Mouse (Mus musculus) central nervous system, embryonic 14 days (tissue): ENCODE measurements around the gene Dhtkd1. TPM values are rescaled to one million over a fixed set of nuclear protein-coding genes. Genes with fewer than 3 reads are reported as not detected.

ENCODE experiments used
- polyA plus RNA-seq: library from polyadenylated mRNA; depleted of rRNA; stranded (reverse); fragments of >200 nt; gene quantifications from 2 replicates; pipeline ENCODE4 v1.2.3, GENCODE M21; 2012; rRNA removed

The Dhtkd1 gene
- polyA plus RNA-seq: 14.6 and 15.1 TPM in 2 replicates

DNA sequence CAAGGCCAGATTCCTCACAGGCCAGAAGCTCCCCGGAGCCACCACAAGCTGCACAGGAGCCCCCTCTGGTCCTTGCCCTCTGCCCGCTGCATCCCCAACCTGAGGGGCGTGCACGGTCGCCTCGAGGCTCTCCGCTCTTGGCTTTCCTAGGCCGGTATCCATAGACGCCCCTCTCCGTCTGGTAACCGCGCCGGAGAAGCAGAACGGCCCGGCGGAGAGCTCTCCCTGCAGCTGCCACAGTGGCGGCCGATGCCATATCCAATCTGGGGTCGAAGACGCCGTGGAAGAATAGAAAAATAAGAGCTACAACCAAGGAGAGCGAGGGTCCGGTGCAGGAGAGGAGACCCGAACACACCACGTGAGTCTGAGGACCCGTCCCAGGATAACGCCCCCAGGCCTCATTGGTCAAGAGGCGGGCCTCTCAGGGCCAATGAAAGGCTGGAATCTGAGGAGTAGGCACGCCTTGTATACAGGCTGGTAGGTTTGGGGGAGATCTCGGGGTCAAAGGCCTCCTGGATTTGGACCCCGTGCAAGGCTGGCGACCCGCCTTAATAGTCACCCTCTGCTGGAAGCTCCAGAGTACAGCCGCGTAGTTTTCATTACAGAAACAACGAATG is at the start of gene Dhtkd1:
Gene Dhtkd1, minus strand, starts transcription at position 377 of the 617 bp plus-strand sequence.

GRCm38 (mm10) chr2:5950766-5951595 is 8.4 kb upstream of the Dhtkd1 start, which contains the start of gene Upf2:
Gene Upf2 (plus strand): TSS chr2:5951469.

GRCm38 (mm10) chr2:5894843-5895570 is 47.6 kb downstream of the Dhtkd1 start, which contains the start of gene Sec61a2:
Gene Sec61a2 (minus strand): TSS chr2:5895432.

DNA sequence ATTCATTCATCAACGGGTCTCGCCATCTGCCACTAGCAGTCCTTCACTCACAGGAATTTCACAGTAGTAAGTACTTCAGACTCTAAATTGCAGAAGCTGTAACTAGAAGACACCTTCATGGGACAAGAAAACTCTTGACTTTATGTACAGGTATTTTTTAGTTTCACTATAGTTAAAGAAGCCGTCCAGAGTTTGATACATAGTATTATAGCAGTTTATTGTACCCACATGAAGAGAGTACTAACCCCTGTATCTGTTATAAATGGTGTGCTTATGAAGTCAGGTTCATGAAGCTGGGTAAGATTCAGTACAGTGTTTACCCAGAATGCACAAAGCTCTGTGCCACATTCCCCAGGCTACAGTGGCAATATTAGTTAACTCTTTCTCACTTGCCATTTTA is 79.8 kb downstream of the Dhtkd1 start, which contains the start of gene Gm13199:
Gene Gm13199, minus strand, starts transcription at position 101 of the 400 bp plus-strand sequence.

Other genes starting within 250 kb of the Dhtkd1 start
- 5.8 and 6.2 TPM in 2 replicates for gene Camk1d, start 228.3 kb downstream of the Dhtkd1 start, polyA plus RNA-seq
- gene Nudt5, start 97.8 kb downstream of the Dhtkd1 start, polyA plus RNA-seq: 19.4 and 21.0 TPM in 2 replicates
- 174 and 182 TPM in 2 replicates for gene Cdc123, start 97.6 kb downstream of the Dhtkd1 start, polyA plus RNA-seq
- 8.0 and 10.4 TPM in 2 replicates for gene Gm13199, start 79.9 kb downstream of the Dhtkd1 start, polyA plus RNA-seq
- gene Sec61a2, start 47.4 kb downstream of the Dhtkd1 start, polyA plus RNA-seq: 158 and 177 TPM in 2 replicates
- 16.5 and 17.1 TPM in 2 replicates for gene Upf2, start 8.7 kb upstream of the Dhtkd1 start, polyA plus RNA-seq
- gene Proser2, start 187.4 kb upstream of the Dhtkd1 start, polyA plus RNA-seq: 2.5 and 3.8 TPM in 2 replicates